10 mouse cellular contexts compared by ENCODE assay signal in genomic region chr9:98697155-98697554, GRCm38 (mm10).
DNase-seq lines count a peak whose midpoint lies in the region; ATAC-seq and TF ChIP-seq lines count a peak whose summit lies in the region.
"Had no signal": no experiment of that assay in that cellular context is flagged by ENCODE, and none has a peak within 500 bp of the region (broad histone marks: within the 10 kb centered on the region; RNA-seq: fewer than 3 reads in every experiment).

No protein-coding gene starts in this region.

- H3K9me3 ChIP-seq in lung, embryonic 14.5 days (ENCODE audit: low read depth, low read length), result no peaks in the 10 kb centered on the region
- no peaks in the 10 kb centered on the region for H3K9me3 ChIP-seq in embryonic facial prominence, embryonic 11.5 days (replicated peaks; ENCODE audit: control insufficient read depth, low read length)
- no peaks in the 10 kb centered on the region for H3K9me3 ChIP-seq in heart, embryonic 12.5 days (replicated peaks)

- no peaks in the 10 kb centered on the region for H3K27me3 ChIP-seq in heart, adult 2 months (ENCODE audit: control insufficient read depth, insufficient read depth, low read length)
- no peaks in the 10 kb centered on the region for H3K27me3 ChIP-seq in lung, embryonic 14.5 days (ENCODE audit: insufficient read depth, low read length)
- no peaks in the 10 kb centered on the region; the same call in 1 of the 2 replicates for H3K27me3 ChIP-seq in embryonic facial prominence, embryonic 11.5 days (ENCODE audit: control insufficient read depth, insufficient read depth, low read length)
- H3K27me3 ChIP-seq in heart, embryonic 12.5 days (replicated peaks), result no peaks in the 10 kb centered on the region

- H3K4me3 ChIP-seq in heart, adult 2 months, result no peak overlapping the region
- no peak overlapping the region for H3K4me3 ChIP-seq in lung, embryonic 14.5 days (ENCODE audit: low read depth, low read length)
- no peak overlapping the region for H3K4me3 ChIP-seq in embryonic facial prominence, embryonic 11.5 days (ENCODE audit: low read depth, low read length)
- no peak overlapping the region for H3K4me3 ChIP-seq in heart, embryonic 12.5 days

- no peak overlapping the region for H3K9ac ChIP-seq in heart, adult 2 months (ENCODE audit: low read depth, low read length)
- H3K9ac ChIP-seq in lung, embryonic 14.5 days, result no peak overlapping the region
- H3K9ac ChIP-seq in embryonic facial prominence, embryonic 11.5 days (replicated peaks; ENCODE audit: low read length), result no peak overlapping the region
- no peak overlapping the region for H3K9ac ChIP-seq in heart, embryonic 12.5 days

- no peak overlapping the region for H3K27ac ChIP-seq in heart, adult 2 months
- H3K27ac ChIP-seq in lung, embryonic 14.5 days (ENCODE audit: low read depth), result no peak overlapping the region
- no peak overlapping the region for H3K27ac ChIP-seq in embryonic facial prominence, embryonic 11.5 days (replicated peaks; ENCODE audit: low read depth, low read length)
- no peak overlapping the region for H3K27ac ChIP-seq in heart, embryonic 12.5 days (ENCODE audit: poor library complexity, severe bottlenecking)

- TF ChIP-seq EP300 in heart, adult 2 months (IDR thresholded peaks at IDR 0.05; ENCODE audit: insufficient read depth, low read depth, low read length), result no peak

- no peaks in the 10 kb centered on the region for H3K36me3 ChIP-seq in heart, adult 2 months (ENCODE audit: control insufficient read depth, insufficient read depth, low read length)
- no peaks in the 10 kb centered on the region for H3K36me3 ChIP-seq in lung, embryonic 14.5 days (ENCODE audit: insufficient read depth)
- no peaks in the 10 kb centered on the region for H3K36me3 ChIP-seq in embryonic facial prominence, embryonic 11.5 days (replicated peaks; ENCODE audit: control insufficient read depth, insufficient read depth, low read depth, low read length)
- H3K36me3 ChIP-seq in heart, embryonic 12.5 days, result no peaks in the 10 kb centered on the region

- intact Hi-C loops in heart, adult 2 months (cut with DNase I), result no loop called here

- TF ChIP-seq CTCF in heart, adult 2 months (IDR thresholded peaks at IDR 0.05), result peak; percentile 21; the same call in 1 of the 2 replicates
- peak; percentile 48 for TF ChIP-seq CTCF in lung, embryonic 14.5 days (IDR thresholded peaks at IDR 0.05; ENCODE audit: low read depth)

- H3K79me2 ChIP-seq in heart, adult 2 months (replicated peaks; ENCODE audit: control insufficient read depth, insufficient read depth, low read length), result no peaks in the 10 kb centered on the region

- 42% methylated on average over 7 of the region's 7 CpGs for WGBS in heart, adult 2 months
- 37% methylated on average over 7 of the region's 7 CpGs for WGBS in lung, embryonic 14.5 days
- 31% methylated on average over 7 of the region's 7 CpGs for WGBS in embryonic facial prominence, embryonic 11.5 days
- 37% methylated on average over 7 of the region's 7 CpGs for WGBS in heart, embryonic 12.5 days

- no peak for ATAC-seq in lung, embryonic 14.5 days (ENCODE audit: insufficient read depth)
- ATAC-seq in embryonic facial prominence, embryonic 11.5 days (replicated peaks; ENCODE audit: insufficient number of reproducible peaks, low FRiP score, low TSS enrichment, low read depth), result no peak
- ATAC-seq in heart, embryonic 12.5 days (ENCODE audit: insufficient number of reproducible peaks, low FRiP score), result no peak
- ATAC-seq: hindbrain, embryonic 16.5 days had no signal

- no peak overlapping the region for H3K4me2 ChIP-seq in lung, embryonic 14.5 days
- H3K4me2 ChIP-seq in embryonic facial prominence, embryonic 11.5 days (ENCODE audit: low read depth, low read length), result no peak overlapping the region
- H3K4me2 ChIP-seq in heart, embryonic 12.5 days, result no peak overlapping the region

- no peaks in the 10 kb centered on the region for H3K4me1 ChIP-seq in heart, adult 2 months (ENCODE audit: control insufficient read depth, insufficient read depth, low read length)
- no peaks in the 10 kb centered on the region for H3K4me1 ChIP-seq in lung, embryonic 14.5 days (ENCODE audit: insufficient read depth)
- H3K4me1 ChIP-seq in embryonic facial prominence, embryonic 11.5 days (ENCODE audit: control insufficient read depth, insufficient read depth, low read length), result no peaks in the 10 kb centered on the region
- H3K4me1 ChIP-seq in heart, embryonic 12.5 days (replicated peaks), result no peaks in the 10 kb centered on the region

- peak in 1 of 2 experiments; percentile 8 for DNase-seq in heart, adult 2 months
- no peak for DNase-seq in heart, adult 8-10 months (ENCODE audit: low spot score)
- peak; percentile 27 for DNase-seq in lung, embryonic 14.5 days
- DNase-seq in lung, postnatal 4 days, result no peak
- peak; percentile 20 for DNase-seq in NIH3T3 (ENCODE audit: low read depth)
- DNase-seq in embryonic facial prominence, embryonic 11.5 days (ENCODE audit: low spot score), result peak; percentile 66
- no peak for DNase-seq in layer of hippocampus, adult 9-11 months
- DNase-seq: gastrocnemius, postnatal 25 days had no signal

- TF ChIP-seq POLR2A in heart, adult 2 months (IDR thresholded peaks at IDR 0.05; ENCODE audit: insufficient read depth, low read depth, low read length), result no peak

Comparison
In these comparisons a context has a peak if more than half of its experiments do, and no peak if none do; other contexts are left out.
1. DNase-seq: peak in lung, embryonic 14.5 days (single experiment), NIH3T3 (single experiment) and embryonic facial prominence, embryonic 11.5 days (single experiment); none in heart, adult 8-10 months (single experiment), lung, postnatal 4 days (0 of 2) and layer of hippocampus, adult 9-11 months (single experiment).